Mouse (Mus musculus) megakaryocyte, adult 5-6 weeks (primary cell): Measurements from ENCODE around the gene Clca3a1. TPM values are rescaled to one million over a fixed set of nuclear protein-coding genes. Genes with fewer than 3 reads are reported as not detected.

Experiments
- ATAC-seq: 2 replicates; pipeline ENCODE4 v1.8.0; 2016; ENCODE audit warnings: mild to moderate bottlenecking, inconsistent platforms; ENCODE audit not compliant: poor library complexity, severe bottlenecking
- total RNA-seq, 2 experiments: library from RNA; stranded (forward) in 1 of 2; stranded (reverse) in 1 of 2; fragments of 153-499, 151-499 nt in 1 of 2; fragments of 221-1000, 200-1000 nt in 1 of 2; gene quantifications; 2 replicates each; pipeline versions ENCODE4 v1.2.3 to v1.2.4; 2015 to 2017

The Clca3a1 gene
- total RNA-seq, 2 experiments from 2014 or later: 0.04 TPM; not detected in 1

- ATAC-seq: peak; percentile 75
Measured at GRCm38 (mm10) chr3:144719901-144720747, 40.7 kb downstream of the Clca3a1 start, which contains the start of gene Sh3glb1. Gene Sh3glb1, minus strand, starts transcription at chr3:144720335.

DNA sequence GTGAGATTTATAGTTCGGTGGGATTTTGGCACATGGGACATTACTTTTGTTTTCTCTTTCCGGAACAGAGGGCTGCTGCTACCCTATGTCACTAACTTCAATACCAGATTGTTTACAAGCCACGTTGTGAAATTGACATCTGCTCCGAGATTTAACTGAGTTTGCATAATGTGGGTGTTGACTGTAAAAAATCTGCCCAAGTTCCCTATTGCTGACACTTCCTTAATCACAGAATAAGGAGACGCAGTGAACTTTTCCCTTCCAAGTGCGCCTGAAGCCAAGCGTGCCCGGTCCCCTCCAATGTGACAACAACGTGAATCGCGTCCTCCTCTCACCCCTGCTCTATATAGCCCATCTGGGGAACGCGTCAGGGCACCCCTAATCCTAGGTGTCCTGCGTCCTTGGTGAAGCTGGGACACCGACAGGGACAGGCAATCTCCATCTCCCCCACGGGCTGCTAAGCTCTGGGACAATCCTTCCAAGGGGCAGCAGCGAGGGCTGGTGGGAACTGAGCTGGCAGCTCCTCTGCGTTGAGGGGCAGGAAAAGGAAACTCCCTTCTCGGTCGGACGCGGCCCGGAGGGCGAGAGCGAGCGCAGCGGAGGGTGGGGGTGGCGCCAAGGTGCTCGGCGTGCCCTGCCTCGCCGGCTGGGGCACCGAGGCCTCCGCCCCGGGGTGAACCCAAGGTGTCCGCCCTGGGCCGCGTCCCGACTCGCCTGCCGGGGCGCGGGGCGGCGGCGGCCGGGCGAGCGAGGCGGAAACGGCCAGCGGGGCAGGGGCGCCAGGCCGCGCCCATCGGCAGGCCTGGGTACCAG is 41.5 kb downstream of the Clca3a1 start:
- ATAC-seq: peak; percentile 48

- no peak for ATAC-seq
Measured at GRCm38 (mm10) chr3:144718706-144719087, 42.1 kb downstream of the Clca3a1 start.

- ATAC-seq: no peak
Measured at GRCm38 (mm10) chr3:144717835-144718234, 42.9 kb downstream of the Clca3a1 start.

- no peak for ATAC-seq
Measured at GRCm38 (mm10) chr3:144717121-144717520, 43.7 kb downstream of the Clca3a1 start.

- ATAC-seq: no peak
Measured at GRCm38 (mm10) chr3:144715901-144716300, 44.9 kb downstream of the Clca3a1 start.

DNA sequence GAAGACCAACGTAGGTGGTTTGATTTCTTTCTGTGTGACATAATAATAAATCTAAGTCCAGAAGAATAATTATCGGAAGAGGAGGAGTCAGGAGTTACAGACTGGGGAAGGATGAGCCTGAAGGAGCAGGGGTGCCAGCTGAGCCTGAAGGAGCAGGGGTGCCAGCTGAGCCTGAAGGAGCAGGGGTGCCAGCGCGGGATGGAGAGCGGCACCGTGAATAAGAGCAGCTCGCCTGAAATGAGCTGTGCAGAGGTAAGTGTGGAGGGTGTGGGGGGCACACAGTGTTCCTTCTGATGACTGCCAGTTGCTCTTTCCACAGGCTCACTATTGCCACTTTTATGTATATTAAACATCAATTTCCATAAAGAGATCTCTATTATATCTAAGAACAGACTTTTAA is 45.7 kb downstream of the Clca3a1 start:
- no peak for ATAC-seq

- ATAC-seq: no peak
Measured at GRCm38 (mm10) chr3:144714606-144715005, 46.2 kb downstream of the Clca3a1 start.

- no peak for ATAC-seq
Measured at GRCm38 (mm10) chr3:144714126-144714525, 46.7 kb downstream of the Clca3a1 start.

- ATAC-seq: no peak
Measured at GRCm38 (mm10) chr3:144711607-144712206, 49.1 kb downstream of the Clca3a1 start.

- no peak for ATAC-seq
Measured at GRCm38 (mm10) chr3:144708612-144709011, 52.2 kb downstream of the Clca3a1 start.

- peak; percentile 82 for ATAC-seq
Measured at GRCm38 (mm10) chr3:144703959-144704358, 56.8 kb downstream of the Clca3a1 start.

DNA sequence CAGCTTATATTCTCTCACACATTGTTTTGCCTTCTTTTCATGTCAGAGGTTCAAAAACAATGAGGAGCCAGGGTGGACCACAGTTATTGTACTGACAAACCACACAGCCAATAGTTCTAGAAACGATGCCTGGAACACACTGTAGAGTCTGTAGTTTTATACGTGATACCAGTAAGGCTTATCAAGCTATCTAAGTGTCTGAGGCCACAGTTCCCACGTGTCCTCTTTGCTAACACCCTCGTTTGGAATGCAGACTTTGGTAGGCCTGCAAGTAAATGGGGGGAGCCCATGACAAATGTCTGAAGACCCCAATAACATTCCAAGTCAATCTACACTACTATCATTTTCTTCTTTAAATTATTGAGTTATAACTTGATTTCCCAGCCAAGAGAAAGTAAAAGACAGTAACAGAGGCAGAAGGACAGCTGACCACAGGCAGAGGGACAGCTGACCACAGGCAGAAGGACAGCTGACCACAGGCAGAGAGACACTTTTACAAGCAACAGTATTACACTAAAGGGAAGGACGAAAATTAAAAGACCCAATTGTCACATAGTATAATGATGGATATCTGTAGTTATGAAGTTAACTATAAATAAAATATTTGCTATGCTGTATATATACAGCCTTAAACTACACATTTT is 61.9 kb downstream of the Clca3a1 start:
- 0 out of 2 replicates have a peak, but pooled peaks have one; percentile 2 for ATAC-seq

- peak; percentile 53 for ATAC-seq
Measured at GRCm38 (mm10) chr3:144697942-144698341, 62.8 kb downstream of the Clca3a1 start.

DNA sequence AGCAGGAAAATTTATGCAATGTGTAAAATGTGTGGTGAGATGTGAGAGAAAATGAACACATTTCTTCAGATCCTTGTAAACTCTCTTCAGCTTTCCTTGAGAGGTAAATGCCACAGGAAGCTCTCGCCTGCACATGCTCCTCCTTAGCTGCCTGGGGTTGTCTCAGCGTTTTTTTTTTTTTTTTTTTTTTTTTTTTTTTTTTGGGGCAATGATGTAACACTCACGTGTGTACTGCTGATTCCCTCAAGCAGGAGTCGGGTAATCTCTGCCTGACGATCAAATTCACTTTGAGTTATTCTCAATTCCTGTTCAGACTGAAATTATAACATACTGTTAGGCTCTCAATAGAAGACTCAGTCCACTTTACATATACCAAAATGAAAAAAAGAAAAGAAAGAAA is 63.6 kb downstream of the Clca3a1 start:
- no peak for ATAC-seq

GRCm38 (mm10) chr3:144694941-144695340 is 65.8 kb downstream of the Clca3a1 start:
- no peak for ATAC-seq

DNA sequence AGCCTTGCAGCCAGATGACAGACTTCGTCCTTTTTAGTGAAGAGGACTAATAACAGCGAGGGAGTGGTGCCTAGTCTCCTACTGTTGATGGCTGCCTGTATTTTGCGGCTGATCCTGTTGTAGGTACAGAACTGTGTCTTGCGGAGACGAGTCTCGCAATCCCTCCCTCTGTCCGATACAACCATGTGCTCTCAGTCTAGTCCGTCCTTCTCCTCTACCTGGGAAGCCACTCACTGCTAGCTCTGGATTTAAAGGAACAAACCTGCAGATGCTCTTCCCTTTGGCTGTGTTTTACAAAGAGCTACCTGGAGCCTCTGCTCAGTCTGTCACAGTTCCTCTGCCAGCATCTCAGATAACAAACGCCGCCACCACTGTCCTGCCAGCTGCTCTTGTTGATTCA is 66.7 kb downstream of the Clca3a1 start:
- ATAC-seq: no peak

GRCm38 (mm10) chr3:144692052-144692451 is 68.7 kb downstream of the Clca3a1 start:
- ATAC-seq: peak; percentile 81

DNA sequence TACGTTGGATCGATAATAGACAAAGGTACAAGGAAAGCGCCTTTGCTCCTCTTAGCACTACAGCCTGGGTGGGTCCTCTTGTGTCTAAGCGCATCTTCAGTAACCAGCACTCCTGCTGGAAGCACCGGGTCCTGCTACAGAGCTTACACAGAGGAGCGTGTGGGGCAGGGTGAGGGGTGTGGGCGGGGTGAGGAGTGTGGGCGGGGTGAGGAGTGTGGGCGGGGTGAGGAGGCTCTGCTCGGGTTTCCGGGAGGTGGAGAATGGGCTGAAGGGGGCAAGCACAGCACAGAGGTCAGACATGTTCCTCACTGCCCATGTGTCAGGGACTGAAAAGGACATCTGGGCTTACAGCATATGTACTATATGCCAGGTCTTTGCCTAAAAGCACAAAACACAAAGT is 71.5 kb downstream of the Clca3a1 start:
- peak; percentile 64 for ATAC-seq

- ATAC-seq: no peak
Measured at GRCm38 (mm10) chr3:144688284-144688683, 72.5 kb downstream of the Clca3a1 start.

- ATAC-seq: no peak
Measured at GRCm38 (mm10) chr3:144687618-144688017, 73.2 kb downstream of the Clca3a1 start.
